Mouse (Mus musculus) heart, adult 18-20 months (tissue): ENCODE measurements around the gene Rab4a. TPM values are rescaled to one million over a fixed set of nuclear protein-coding genes. Genes with fewer than 3 reads are reported as not detected.

Experiments
- DNase-seq, 2 experiments: peaks; one replicate each; pipeline ENCODE4 v3.0.0; 2021 to 2022; ENCODE audit warnings: mixed read lengths in 1 of 2
- total RNA-seq, 2 experiments: library from RNA; stranded (reverse); gene quantifications; 2 replicates each; pipeline ENCODE4 v1.2.3; 2021

Rab4a gene
- total RNA-seq, 2 experiments from 2014 or later, result 8.6 to 8.9 TPM

GRCm38 (mm10) chr8:123813173-123813891, 7.5 kb downstream of the Rab4a start:
- no peak for DNase-seq

- no peak for DNase-seq
Observed at GRCm38 (mm10) chr8:123813892-123814266, 8.1 kb downstream of the Rab4a start.

GRCm38 (mm10) chr8:123815325-123815724, 9.5 kb downstream of the Rab4a start:
- DNase-seq, result no peak

- no peak for DNase-seq
Observed at GRCm38 (mm10) chr8:123816939-123817338, 11.2 kb downstream of the Rab4a start.

GRCm38 (mm10) chr8:123817747-123818146, 12.0 kb downstream of the Rab4a start:
- DNase-seq, result no peak

GRCm38 (mm10) chr8:123819683-123820610, 14.2 kb downstream of the Rab4a start:
- no peak for DNase-seq

- no peak for DNase-seq
Observed at GRCm38 (mm10) chr8:123820780-123821179, 15.0 kb downstream of the Rab4a start.

GRCm38 (mm10) chr8:123823111-123823510, 17.3 kb downstream of the Rab4a start:
- DNase-seq, result no peak

GRCm38 (mm10) chr8:123823532-123824123, 17.8 kb downstream of the Rab4a start:
- DNase-seq, result no peak

GRCm38 (mm10) chr8:123826001-123826400, 20.2 kb downstream of the Rab4a start:
- DNase-seq, result no peak

- DNase-seq, result no peak
Observed at GRCm38 (mm10) chr8:123826758-123827157, 21.0 kb downstream of the Rab4a start.

- no peak for DNase-seq
Observed at GRCm38 (mm10) chr8:123827523-123827922, 21.7 kb downstream of the Rab4a start.

GRCm38 (mm10) chr8:123832757-123833156, 27.0 kb downstream of the Rab4a start:
- peak; percentile 35 to 72 for DNase-seq

- DNase-seq, result peak; percentile 14 to 70
Observed at GRCm38 (mm10) chr8:123835451-123835850, 29.7 kb downstream of the Rab4a start.

- DNase-seq, result no peak
Observed at GRCm38 (mm10) chr8:123836354-123836753, 30.6 kb downstream of the Rab4a start.

- DNase-seq, result peak in 1 of 2 experiments; percentile 23
Observed at GRCm38 (mm10) chr8:123838496-123838895, 32.7 kb downstream of the Rab4a start.

GRCm38 (mm10) chr8:123840578-123841345, 35.0 kb downstream of the Rab4a start:
- DNase-seq, result no peak

GRCm38 (mm10) chr8:123842086-123842485, 36.3 kb downstream of the Rab4a start:
- no peak for DNase-seq

- no peak for DNase-seq
Observed at GRCm38 (mm10) chr8:123844341-123844740, 38.6 kb downstream of the Rab4a start.

- DNase-seq, result no peak
Observed at GRCm38 (mm10) chr8:123845114-123845513, 39.3 kb downstream of the Rab4a start.

- no peak for DNase-seq
Observed at GRCm38 (mm10) chr8:123845991-123846390, 40.2 kb downstream of the Rab4a start.

GRCm38 (mm10) chr8:123846509-123846908, 40.7 kb downstream of the Rab4a start:
- DNase-seq, result no peak
